Comparison of ENCODE assay signal across 13 mouse cellular contexts in genomic region chr16:24495461-24495860, GRCm38 (mm10).
DNase-seq lines count a peak whose midpoint lies in the region; ATAC-seq and TF ChIP-seq lines count a peak whose summit lies in the region.
"Had no signal": no experiment of that assay in that cellular context is flagged by ENCODE, and none has a peak within 500 bp of the region (broad histone marks: within the 10 kb centered on the region; RNA-seq: fewer than 3 reads in every experiment).

No protein-coding gene starts in this region.

- WGBS in heart, embryonic 11.5 days (ENCODE audit: insufficient replicate concordance): 64% methylated on average over 4 of the region's 4 CpGs
- 51% methylated on average over 4 of the region's 4 CpGs for WGBS in heart, embryonic 15.5 days
- 88% methylated on average over 4 of the region's 4 CpGs for WGBS in forebrain, embryonic 11.5 days

- no peak for TF ChIP-seq CTCF in C2C12 (IDR thresholded peaks at IDR 0.05; ENCODE audit: control insufficient read depth, insufficient read depth, insufficient read length)

- no peak overlapping the region for H3K9ac ChIP-seq in heart, embryonic 11.5 days (ENCODE audit: low read depth, low read length)
- H3K9ac ChIP-seq in heart, embryonic 15.5 days: no peak overlapping the region
- no peak overlapping the region for H3K9ac ChIP-seq in forebrain, embryonic 11.5 days (ENCODE audit: low read length)
- H3K9ac ChIP-seq: hindbrain, embryonic 15.5 days; limb, embryonic 13.5 days had no signal

- no peak overlapping the region for H3K4me2 ChIP-seq in heart, embryonic 11.5 days
- H3K4me2 ChIP-seq in heart, embryonic 15.5 days: no peak overlapping the region
- no peak overlapping the region for H3K4me2 ChIP-seq in forebrain, embryonic 11.5 days (ENCODE audit: low read depth, low read length, severe bottlenecking)
- H3K4me2 ChIP-seq: hindbrain, embryonic 15.5 days; limb, embryonic 13.5 days had no signal

- no peak overlapping the region for H3K4me3 ChIP-seq in heart, embryonic 11.5 days (ENCODE audit: low read depth, low read length)
- H3K4me3 ChIP-seq in C2C12 (ENCODE audit: insufficient read depth, poor library complexity, severe bottlenecking): no peak overlapping the region
- no peak overlapping the region for H3K4me3 ChIP-seq in heart, embryonic 15.5 days
- H3K4me3 ChIP-seq in forebrain, embryonic 11.5 days (ENCODE audit: low read depth, low read length): no peak overlapping the region
- H3K4me3 ChIP-seq: hindbrain, embryonic 15.5 days; limb, embryonic 13.5 days had no signal

- peak overlapping the region; percentile 85 for H3K27ac ChIP-seq in heart, embryonic 11.5 days (ENCODE audit: low read depth, low read length)
- peak overlapping the region; percentile 81 for H3K27ac ChIP-seq in heart, embryonic 15.5 days
- no peak overlapping the region for H3K27ac ChIP-seq in forebrain, embryonic 11.5 days (ENCODE audit: low read depth, low read length)
- H3K27ac ChIP-seq: hindbrain, embryonic 15.5 days; limb, embryonic 13.5 days had no signal

- H3K4me1 ChIP-seq in heart, embryonic 11.5 days (ENCODE audit: control insufficient read depth, insufficient read depth, low read length): peaks cover 67% of the 10 kb centered on the region
- H3K4me1 ChIP-seq in heart, embryonic 15.5 days (replicated peaks): peaks cover 65% of the 10 kb centered on the region
- peaks cover 5% of the 10 kb centered on the region; the same call in 1 of the 2 replicates for H3K4me1 ChIP-seq in forebrain, embryonic 11.5 days (replicated peaks; ENCODE audit: control insufficient read depth, insufficient read depth, low read length)

- H3K79me2 ChIP-seq in C2C12 (ENCODE audit: control insufficient read depth, insufficient read depth): peaks cover 58% of the 10 kb centered on the region

- intact Hi-C loops in heart, postnatal 14 days (cut with DNase I): no loop called here
- intact Hi-C loops in left cerebral cortex, postnatal 25 days (cut with DNase I): no loop called here

- no peaks in the 10 kb centered on the region for H3K27me3 ChIP-seq in heart, embryonic 11.5 days (ENCODE audit: control insufficient read depth, insufficient read depth, low read length)
- H3K27me3 ChIP-seq in C2C12 (ENCODE audit: control insufficient read depth, insufficient read depth, insufficient read length): no peaks in the 10 kb centered on the region
- H3K27me3 ChIP-seq in heart, embryonic 15.5 days: no peaks in the 10 kb centered on the region
- H3K27me3 ChIP-seq in forebrain, embryonic 11.5 days (ENCODE audit: control insufficient read depth, insufficient read depth, low read length): no peaks in the 10 kb centered on the region
- H3K27me3 ChIP-seq: hindbrain, embryonic 15.5 days; limb, embryonic 13.5 days had no signal

- H3ac ChIP-seq in C2C12 (ENCODE audit: control insufficient read depth, insufficient read length, low read depth): no peak overlapping the region

- H3K9me3 ChIP-seq in heart, embryonic 11.5 days (replicated peaks; ENCODE audit: control insufficient read depth, low read length): no peaks in the 10 kb centered on the region
- H3K9me3 ChIP-seq in heart, embryonic 15.5 days (replicated peaks): no peaks in the 10 kb centered on the region
- no peaks in the 10 kb centered on the region for H3K9me3 ChIP-seq in forebrain, embryonic 11.5 days (ENCODE audit: control insufficient read depth, low read length)
- H3K9me3 ChIP-seq: hindbrain, embryonic 15.5 days; limb, embryonic 13.5 days had no signal

- DNase-seq in heart, postnatal 14 days: no peak
- peak; percentile 98 for DNase-seq in 3T3-L1 (ENCODE audit: low read depth, low spot score)
- DNase-seq in forebrain, embryonic 11.5 days (ENCODE audit: low spot score): no peak
- no peak for DNase-seq in right cerebral cortex, postnatal 4 days
- DNase-seq in left cerebral cortex, postnatal 25 days (ENCODE audit: low spot score in 2 of 2): no peak
- DNase-seq: kidney, postnatal 10 days; thymus, adult 2 months had no signal

- H3K36me3 ChIP-seq in heart, embryonic 11.5 days (ENCODE audit: control insufficient read depth, insufficient read depth, low read length): no peaks in the 10 kb centered on the region
- H3K36me3 ChIP-seq in C2C12 (ENCODE audit: control insufficient read depth, insufficient read depth): peaks cover 5% of the 10 kb centered on the region
- no peaks in the 10 kb centered on the region for H3K36me3 ChIP-seq in heart, embryonic 15.5 days
- no peaks in the 10 kb centered on the region for H3K36me3 ChIP-seq in forebrain, embryonic 11.5 days (ENCODE audit: control insufficient read depth, insufficient read depth, low read length)
- H3K36me3 ChIP-seq: G1E; hindbrain, embryonic 15.5 days; limb, embryonic 13.5 days had no signal

- no peak for ATAC-seq in heart, embryonic 11.5 days (replicated peaks; ENCODE audit: insufficient number of reproducible peaks, low FRiP score, low TSS enrichment)
- ATAC-seq in heart, embryonic 15.5 days (replicated peaks; ENCODE audit: insufficient number of reproducible peaks, insufficient read depth, low FRiP score, low read depth): no peak; the same call in 1 of the 2 replicates
- ATAC-seq in forebrain, embryonic 11.5 days (replicated peaks; ENCODE audit: low FRiP score): no peak

- peaks cover 29% of the 10 kb centered on the region for H3K79me3 ChIP-seq in C2C12 (ENCODE audit: low read depth)

TF ChIP-seq in C2C12, 6 proteins besides CTCF, POLR2A, EP300 and RAD21:
- TF ChIP-seq MYOG (IDR thresholded peaks at IDR 0.05; ENCODE audit: control insufficient read depth, extremely low read depth, insufficient read length): no peak
- peak; percentile 40 for TF ChIP-seq MYOD1 (IDR thresholded peaks at IDR 0.05; ENCODE audit: control insufficient read depth, insufficient read length, low read depth)
- TF ChIP-seq USF1 (IDR thresholded peaks at IDR 0.05; ENCODE audit: low read depth): no peak
- peak; percentile 85 for TF ChIP-seq FOSL1 (IDR thresholded peaks at IDR 0.05; ENCODE audit: insufficient read depth, low read length, poor library complexity, severe bottlenecking)
- TF ChIP-seq CEBPB (IDR thresholded peaks at IDR 0.05; ENCODE audit: low read depth): peak; percentile 88
TF ChIP-seq in C2C12: peak in this region for 3.
